Mouse (Mus musculus): ENCODE results near the gene Stra8. TPM values are rescaled to one million over a fixed set of nuclear protein-coding genes. Genes with fewer than 3 reads are reported as not detected.

The Stra8 gene
- total and polyA plus RNA-seq, 2 experiments from 2014 or later, result not detected

DNA sequence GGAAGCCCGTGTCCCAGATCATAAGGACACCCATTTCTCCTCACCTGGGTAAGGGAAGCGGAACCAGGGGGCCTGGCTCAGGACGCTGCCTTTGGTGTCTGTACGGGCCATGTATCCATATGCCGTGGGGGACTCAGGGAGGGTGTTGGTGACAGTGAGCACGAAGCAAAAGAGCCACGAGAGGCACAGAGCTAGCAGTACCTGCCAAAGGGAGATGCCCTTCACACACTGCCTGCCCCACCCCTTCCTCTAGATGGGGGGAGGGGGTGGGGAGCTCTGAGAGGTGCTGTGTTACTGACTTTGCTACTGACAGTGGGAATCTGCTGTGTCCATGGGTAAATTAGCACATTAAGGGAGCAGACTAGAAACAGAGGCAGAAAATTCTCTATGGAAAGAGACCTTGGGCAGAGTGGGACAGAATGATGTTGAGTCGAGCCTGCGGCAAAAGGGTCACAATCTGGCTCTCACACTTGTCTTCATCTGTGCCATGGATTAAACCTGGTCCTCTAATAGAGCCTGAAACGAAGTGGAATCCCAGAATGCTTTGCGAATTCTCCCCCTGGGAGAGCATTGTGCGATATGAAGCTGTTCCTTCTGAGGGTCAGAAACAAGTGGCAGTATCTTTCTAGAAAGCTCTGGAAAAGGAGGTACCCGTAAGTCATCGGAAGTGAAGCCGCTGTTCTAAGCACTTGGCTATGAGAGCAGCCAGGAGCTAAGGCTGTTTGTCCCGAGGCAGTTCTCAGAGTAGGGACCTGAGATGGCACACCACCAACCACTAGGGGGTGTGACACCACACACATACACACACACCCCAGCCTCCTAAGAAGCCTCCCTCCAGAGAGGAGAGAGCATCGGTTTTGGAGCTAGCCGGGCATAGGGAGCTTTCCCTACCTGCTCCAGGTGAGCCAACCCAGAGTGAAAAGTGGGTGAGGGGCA, 35.2 kb downstream of the Stra8 start:
- H3K27me3 ChIP-seq (ENCODE audit: control insufficient read depth, insufficient read depth, low read length), result no peaks in the 10 kb centered on the region
- no peaks in the 10 kb centered on the region for H3K36me3 ChIP-seq (replicated peaks; ENCODE audit: control insufficient read depth, insufficient read depth, low read length)
- no peaks in the 10 kb centered on the region for H3K4me1 ChIP-seq (ENCODE audit: control insufficient read depth, insufficient read depth)
- peak; percentile 63 for ATAC-seq (ENCODE audit: insufficient read depth, low read depth)
- DNase-seq (ENCODE audit: low spot score), result peak; percentile 56
- no peaks in the 10 kb centered on the region for H3K9me3 ChIP-seq (replicated peaks; ENCODE audit: control insufficient read depth, low read length)
- no peak overlapping the region for H3K27ac ChIP-seq (ENCODE audit: low read depth)
- H3K4me2 ChIP-seq (ENCODE audit: low read depth, low read length), result peak overlapping the region; percentile 58
- no peak for TF ChIP-seq EP300 (IDR thresholded peaks at IDR 0.05; ENCODE audit: low read depth)
- peak; percentile 57 for TF ChIP-seq CTCF (IDR thresholded peaks at IDR 0.05; ENCODE audit: low read depth)
- peak overlapping the region; percentile 24 for H3K4me3 ChIP-seq (ENCODE audit: low read depth, low read length)
- WGBS, result 47% methylated on average over 18 of the region's 18 CpGs
- no peak overlapping the region for H3K9ac ChIP-seq (replicated peaks; ENCODE audit: low read depth, low read length)

DNA sequence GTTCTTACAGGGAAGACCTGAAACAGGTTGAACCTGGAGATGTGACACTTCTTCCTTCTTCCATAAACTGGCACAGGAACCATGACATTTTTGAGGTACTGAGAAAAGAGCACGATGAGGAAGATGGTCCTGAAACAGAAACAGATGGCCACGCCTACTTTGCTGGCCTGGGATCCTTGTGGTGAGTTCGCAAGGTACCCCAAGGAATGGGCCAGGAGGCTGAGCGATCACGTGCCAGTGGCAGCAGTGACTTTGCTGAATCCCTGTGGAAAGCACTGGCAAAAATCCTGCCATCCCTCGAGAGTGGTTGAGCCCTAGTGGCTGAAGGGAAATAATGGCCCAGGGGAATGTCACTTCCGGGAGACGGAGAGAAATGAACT, 35.9 kb downstream of the Stra8 start:
- no peaks in the 10 kb centered on the region for H3K9me3 ChIP-seq (replicated peaks; ENCODE audit: control insufficient read depth, low read length)
- H3K27me3 ChIP-seq (ENCODE audit: control insufficient read depth, insufficient read depth, low read length), result no peaks in the 10 kb centered on the region
- H3K9ac ChIP-seq (replicated peaks; ENCODE audit: low read depth, low read length), result no peak overlapping the region
- ATAC-seq (ENCODE audit: insufficient read depth, low read depth) (no peak), DNase-seq (ENCODE audit: low spot score) (no peak)
- H3K36me3 ChIP-seq (replicated peaks; ENCODE audit: control insufficient read depth, insufficient read depth, low read length), result no peaks in the 10 kb centered on the region
- WGBS, result 40% methylated on average over 8 of the region's 8 CpGs
- no peak overlapping the region for H3K4me3 ChIP-seq (ENCODE audit: low read depth, low read length)
- no peaks in the 10 kb centered on the region for H3K4me1 ChIP-seq (ENCODE audit: control insufficient read depth, insufficient read depth)
- no peak overlapping the region for H3K27ac ChIP-seq (ENCODE audit: low read depth)
- peak overlapping the region; percentile 58 for H3K4me2 ChIP-seq (ENCODE audit: low read depth, low read length)
- no peak for TF ChIP-seq CTCF (IDR thresholded peaks at IDR 0.05; ENCODE audit: low read depth)
- TF ChIP-seq EP300 (IDR thresholded peaks at IDR 0.05; ENCODE audit: low read depth), result no peak

DNA sequence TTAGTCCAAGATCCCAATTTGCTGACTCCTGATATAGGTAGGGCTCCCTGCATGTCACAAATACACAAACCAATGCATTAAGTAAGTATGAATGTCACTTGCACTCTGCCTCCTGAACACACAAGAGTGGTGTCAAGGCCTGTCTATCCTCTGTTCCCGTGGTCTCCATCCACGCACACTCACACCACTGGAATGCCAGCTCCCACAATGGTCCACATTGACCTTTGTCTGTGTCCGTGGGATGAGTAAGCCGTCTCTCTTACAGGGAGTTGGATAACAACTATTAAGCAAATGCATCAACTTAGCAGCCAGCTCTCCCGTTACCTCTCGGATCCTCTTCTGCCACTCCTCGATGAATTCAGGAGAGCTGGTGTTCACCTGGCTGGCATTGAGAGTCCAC, 39.2 kb downstream of the Stra8 start:
- Histone ChIP-seq H3K27ac (ENCODE audit: low read depth) (no peak overlapping the region), H3K4me3 (ENCODE audit: low read depth, low read length) (no peak overlapping the region), H3K4me2 (ENCODE audit: low read depth, low read length) (no peak overlapping the region), H3K9me3 (replicated peaks; ENCODE audit: control insufficient read depth, low read length) (no peaks in the 10 kb centered on the region), H3K9ac (replicated peaks; ENCODE audit: low read depth, low read length) (no peak overlapping the region), H3K27me3 (ENCODE audit: control insufficient read depth, insufficient read depth, low read length) (no peaks in the 10 kb centered on the region), H3K4me1 (ENCODE audit: control insufficient read depth, insufficient read depth) (no peaks in the 10 kb centered on the region), H3K36me3 (replicated peaks; ENCODE audit: control insufficient read depth, insufficient read depth, low read length) (no peaks in the 10 kb centered on the region)
- 82% methylated on average over 7 of the region's 7 CpGs for WGBS
- DNase-seq (ENCODE audit: low spot score), result no peak
- ATAC-seq (ENCODE audit: insufficient read depth, low read depth), result no peak
- TF ChIP-seq CTCF (IDR thresholded peaks at IDR 0.05; ENCODE audit: low read depth) (no peak), EP300 (IDR thresholded peaks at IDR 0.05; ENCODE audit: low read depth) (no peak)

DNA sequence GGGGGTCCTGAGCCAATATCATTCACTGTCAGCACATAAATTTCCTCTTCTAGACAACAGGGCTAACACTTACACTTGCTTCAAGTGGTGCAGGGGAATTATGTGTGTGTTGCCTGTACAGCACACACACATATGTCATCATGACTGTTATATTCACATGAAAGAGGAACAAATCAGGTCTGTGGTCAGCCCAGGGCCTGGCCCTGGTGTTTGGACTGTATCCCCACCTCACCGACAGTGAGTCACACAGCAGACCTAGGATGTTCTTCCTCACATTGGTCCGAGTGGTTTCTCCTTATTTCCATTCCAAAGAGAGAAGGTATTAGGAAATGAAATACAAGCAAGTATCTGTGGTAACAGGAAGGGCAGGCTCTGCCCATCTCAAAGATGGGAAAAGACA, 44.6 kb downstream of the Stra8 start:
- no peak overlapping the region for H3K4me3 ChIP-seq (ENCODE audit: low read depth, low read length)
- TF ChIP-seq EP300 (IDR thresholded peaks at IDR 0.05; ENCODE audit: low read depth), result no peak
- TF ChIP-seq CTCF (IDR thresholded peaks at IDR 0.05; ENCODE audit: low read depth), result no peak
- no peaks in the 10 kb centered on the region for H3K27me3 ChIP-seq (ENCODE audit: control insufficient read depth, insufficient read depth, low read length)
- no peak overlapping the region for H3K9ac ChIP-seq (replicated peaks; ENCODE audit: low read depth, low read length)
- no peak overlapping the region for H3K27ac ChIP-seq (ENCODE audit: low read depth)
- DNase-seq (ENCODE audit: low spot score) (no peak), ATAC-seq (ENCODE audit: insufficient read depth, low read depth) (no peak)
- H3K4me2 ChIP-seq (ENCODE audit: low read depth, low read length), result no peak overlapping the region
- 64% methylated on average over 2 of the region's 2 CpGs for WGBS
- no peaks in the 10 kb centered on the region for H3K9me3 ChIP-seq (replicated peaks; ENCODE audit: control insufficient read depth, low read length)
- no peaks in the 10 kb centered on the region for H3K4me1 ChIP-seq (ENCODE audit: control insufficient read depth, insufficient read depth)
- no peaks in the 10 kb centered on the region for H3K36me3 ChIP-seq (replicated peaks; ENCODE audit: control insufficient read depth, insufficient read depth, low read length)

DNA sequence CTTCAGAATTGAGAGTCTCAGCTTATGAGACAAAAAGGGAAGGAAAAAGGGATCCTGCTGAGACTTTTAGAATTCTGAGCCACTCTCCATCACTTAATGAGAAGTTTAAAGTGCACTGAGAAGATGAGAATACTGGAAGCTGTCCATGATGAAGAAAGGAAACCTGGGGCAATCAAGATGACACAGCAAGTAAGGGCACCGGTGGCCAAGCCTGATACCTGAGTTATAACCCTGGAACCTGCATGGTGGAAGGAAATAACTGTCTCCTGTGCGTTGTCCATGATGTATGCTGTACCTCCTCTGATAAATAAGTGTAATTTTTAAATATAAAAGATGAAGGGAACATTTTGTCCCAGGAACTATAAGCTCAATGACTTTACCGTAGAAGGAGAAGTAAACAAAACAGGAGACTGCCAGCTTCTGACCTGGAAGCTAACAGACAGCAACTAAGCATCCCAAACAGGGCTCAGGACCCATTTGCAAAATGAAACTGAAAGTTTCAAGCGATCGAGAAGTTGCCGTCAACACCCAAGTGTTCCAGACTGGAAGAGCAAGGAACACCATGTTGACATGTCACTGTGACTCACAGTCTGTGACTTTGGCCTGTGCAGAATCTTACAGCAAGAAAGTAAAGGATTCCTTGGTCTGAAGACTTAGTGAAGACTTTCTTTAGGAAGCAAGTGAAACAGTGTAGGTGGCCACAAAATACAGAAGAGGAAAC, 46.0 kb downstream of the Stra8 start:
- DNase-seq (ENCODE audit: low spot score) (no peak), ATAC-seq (ENCODE audit: insufficient read depth, low read depth) (no peak)
- no peak overlapping the region for H3K9ac ChIP-seq (replicated peaks; ENCODE audit: low read depth, low read length)
- H3K4me3 ChIP-seq (ENCODE audit: low read depth, low read length), result no peak overlapping the region
- 72% methylated on average over 6 of the region's 6 CpGs for WGBS
- H3K36me3 ChIP-seq (replicated peaks; ENCODE audit: control insufficient read depth, insufficient read depth, low read length), result no peaks in the 10 kb centered on the region
- no peaks in the 10 kb centered on the region for H3K9me3 ChIP-seq (replicated peaks; ENCODE audit: control insufficient read depth, low read length)
- H3K4me2 ChIP-seq (ENCODE audit: low read depth, low read length), result no peak overlapping the region
- H3K4me1 ChIP-seq (ENCODE audit: control insufficient read depth, insufficient read depth), result no peaks in the 10 kb centered on the region
- TF ChIP-seq CTCF (IDR thresholded peaks at IDR 0.05; ENCODE audit: low read depth) (no peak), EP300 (IDR thresholded peaks at IDR 0.05; ENCODE audit: low read depth) (no peak)
- no peak overlapping the region for H3K27ac ChIP-seq (ENCODE audit: low read depth)
- H3K27me3 ChIP-seq (ENCODE audit: control insufficient read depth, insufficient read depth, low read length), result no peaks in the 10 kb centered on the region

All from heart, postnatal 0 days (tissue).